Mouse (Mus musculus): ENCODE data around the gene Anapc15.

DNA sequence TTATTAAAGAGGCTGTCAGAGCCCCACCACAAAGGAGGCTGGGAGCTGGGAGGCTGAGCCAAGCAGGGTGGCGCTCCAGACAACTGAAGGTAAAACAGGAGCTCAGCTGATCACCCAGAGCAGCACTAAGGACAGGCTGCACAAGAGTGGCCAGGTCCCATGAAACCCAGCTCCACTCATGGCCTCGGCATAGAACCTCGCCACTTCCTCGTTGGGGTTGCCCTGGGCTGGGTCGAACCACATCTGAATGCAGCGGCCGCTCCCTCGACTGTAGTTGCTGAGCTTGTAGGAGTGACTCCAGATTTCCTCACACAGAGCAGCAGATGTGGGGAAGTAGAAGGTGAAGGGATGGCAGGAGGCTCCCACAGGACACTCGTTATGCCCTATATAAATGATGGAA is 5.2 kb upstream of the Anapc15 start:
- TF ChIP-seq CTCF (IDR thresholded peaks at IDR 0.05; ENCODE audit: low read depth, low read length) (no peak), GATA1 (IDR thresholded peaks at IDR 0.05; ENCODE audit: borderline replicate concordance, low read length) (no peak), TAL1 (conservative IDR thresholded peaks at IDR 0.05; ENCODE audit: low read depth, low read length) (no peak)

Measured in G1E (cell line).